Mouse (Mus musculus) c-Kit-positive CD71-positive TER-119-negative erythroid progenitor cells, embryonic 14.5 days (primary cell): ENCODE measurements around the gene Gpam.

Experiments
- DNase-seq: peaks from one replicate; pipeline ENCODE4 v3.0.0-alpha.2; 2013; ENCODE audit warnings: low read depth

The Gpam gene

GRCm38 (mm10) chr19:55060964-55061363 is 66.1 kb downstream of the Gpam start:
- peak; percentile 47 for DNase-seq

GRCm38 (mm10) chr19:55057483-55057882 is 69.6 kb downstream of the Gpam start:
- DNase-seq = no peak

GRCm38 (mm10) chr19:55055634-55056269 is 71.3 kb downstream of the Gpam start:
- no peak for DNase-seq

GRCm38 (mm10) chr19:55053163-55053562 is 73.9 kb downstream of the Gpam start:
- no peak for DNase-seq

- no peak for DNase-seq
Observed at GRCm38 (mm10) chr19:55037406-55037805, 89.6 kb downstream of the Gpam start.

GRCm38 (mm10) chr19:55018872-55019271 is 108.2 kb downstream of the Gpam start:
- no peak for DNase-seq
